11 mouse cellular contexts compared by ENCODE assay signal in genomic region chr13:113640944-113641597, GRCm38 (mm10). TPM values are rescaled to one million over a fixed set of nuclear protein-coding genes. Genes with fewer than 3 reads are reported as not detected.
A peak's percentile ranks its signal among the peaks of the same experiment; 100 is the strongest.
DNase-seq lines count a peak whose midpoint lies in the region; ATAC-seq and TF ChIP-seq lines count a peak whose summit lies in the region.
"Had no signal": no experiment of that assay in that cellular context is flagged by ENCODE, and none has a peak within 500 bp of the region (broad histone marks: within the 10 kb centered on the region; RNA-seq: fewer than 3 reads in every experiment).

No protein-coding gene starts in this region.

- no peak overlapping the region for H3K9ac ChIP-seq in forebrain, embryonic 13.5 days
- H3K9ac ChIP-seq in forebrain, embryonic 12.5 days = no peak overlapping the region
- H3K9ac ChIP-seq in MEL (ENCODE audit: control insufficient read depth, low read depth, low read length, poor library complexity, severe bottlenecking) = no peak overlapping the region
- H3K9ac ChIP-seq in midbrain, embryonic 12.5 days (replicated peaks) = no peak overlapping the region
- H3K9ac ChIP-seq: heart, embryonic 15.5 days had no signal

- TF ChIP-seq RAD21 in MEL (IDR thresholded peaks at IDR 0.05; ENCODE audit: low read depth, low read length) = peak; percentile 7; the same call in 1 of the 2 replicates

- no peaks in the 10 kb centered on the region for H3K36me3 ChIP-seq in forebrain, embryonic 13.5 days (ENCODE audit: poor library complexity, severe bottlenecking)
- no peaks in the 10 kb centered on the region for H3K36me3 ChIP-seq in forebrain, embryonic 12.5 days (replicated peaks)
- no peaks in the 10 kb centered on the region for H3K36me3 ChIP-seq in MEL (ENCODE audit: control insufficient read depth in 1 of 2, insufficient read depth in 2 of 2, low read length in 2 of 2)
- H3K36me3 ChIP-seq in midbrain, embryonic 12.5 days = no peaks in the 10 kb centered on the region
- H3K36me3 ChIP-seq: heart, embryonic 15.5 days had no signal

- no peaks in the 10 kb centered on the region for H3K27me3 ChIP-seq in forebrain, embryonic 13.5 days
- H3K27me3 ChIP-seq in forebrain, embryonic 12.5 days = no peaks in the 10 kb centered on the region
- no peaks in the 10 kb centered on the region for H3K27me3 ChIP-seq in MEL (ENCODE audit: control insufficient read depth in 1 of 2, insufficient read depth in 2 of 2, low read length in 2 of 2)
- 0 out of 2 replicates have a peak, but pooled peaks cover 4% of the 10 kb centered on the region for H3K27me3 ChIP-seq in midbrain, embryonic 12.5 days
- H3K27me3 ChIP-seq: heart, embryonic 15.5 days had no signal

- H3K9me3 ChIP-seq in forebrain, embryonic 13.5 days (replicated peaks) = no peaks in the 10 kb centered on the region
- no peaks in the 10 kb centered on the region for H3K9me3 ChIP-seq in forebrain, embryonic 12.5 days
- H3K9me3 ChIP-seq in MEL (replicated peaks; ENCODE audit: insufficient read depth, low read length) = no peaks in the 10 kb centered on the region
- no peaks in the 10 kb centered on the region for H3K9me3 ChIP-seq in midbrain, embryonic 12.5 days
- H3K9me3 ChIP-seq: heart, embryonic 15.5 days had no signal

- H3K4me1 ChIP-seq in forebrain, embryonic 13.5 days = 0 out of 2 replicates have a peak, but pooled peaks cover 2% of the 10 kb centered on the region
- 0 out of 2 replicates have a peak, but pooled peaks cover 4% of the 10 kb centered on the region for H3K4me1 ChIP-seq in forebrain, embryonic 12.5 days
- H3K4me1 ChIP-seq in MEL (ENCODE audit: control insufficient read depth in 1 of 2, insufficient read depth in 2 of 2, low read length in 2 of 2) = peaks cover 0 to 4% of the 10 kb centered on the region in 2 experiments; a peak in 1 of 4 replicates
- H3K4me1 ChIP-seq in midbrain, embryonic 12.5 days = no peaks in the 10 kb centered on the region
- H3K4me1 ChIP-seq: heart, embryonic 15.5 days had no signal

- intact Hi-C loops in left cerebral cortex, adult 2 months (cut with DNase I) = no loop called here

- H3K4me3 ChIP-seq in forebrain, embryonic 13.5 days = no peak overlapping the region
- H3K4me3 ChIP-seq in forebrain, embryonic 12.5 days (replicated peaks) = no peak overlapping the region
- no peak overlapping the region for H3K4me3 ChIP-seq in left cerebral cortex, adult 2 months
- H3K4me3 ChIP-seq in MEL (ENCODE audit: control insufficient read depth in 1 of 2, insufficient read depth in 1 of 2, low read depth in 2 of 2, low read length in 2 of 2) = no peak overlapping the region
- no peak overlapping the region for H3K4me3 ChIP-seq in midbrain, embryonic 12.5 days
- H3K4me3 ChIP-seq: erythroblast, embryonic 14.5 days; heart, embryonic 15.5 days had no signal

- peak; percentile 55 for TF ChIP-seq CTCF in left cerebral cortex, adult 2 months (IDR thresholded peaks at IDR 0.05)
- TF ChIP-seq CTCF in MEL (IDR thresholded peaks at IDR 0.05 in 2 of 3, conservative IDR thresholded peaks at IDR 0.05 in 1 of 3; ENCODE audit: control insufficient read depth in 1 of 3, insufficient read depth in 1 of 3, low read depth in 2 of 3, low read length in 3 of 3, poor library complexity in 1 of 3, severe bottlenecking in 1 of 3) = peak in 2 of 3 experiments; percentile 13 to 35; a peak in 3 of 6 replicates

- peak; percentile 34; the same call in 1 of the 2 replicates for ATAC-seq in forebrain, embryonic 13.5 days
- no peak for ATAC-seq in forebrain, embryonic 12.5 days (ENCODE audit: low FRiP score)
- ATAC-seq in midbrain, embryonic 12.5 days (ENCODE audit: low FRiP score, low read depth) = peak; percentile 29; the same call in 1 of the 2 replicates

- TF ChIP-seq POLR2A in MEL (IDR thresholded peaks at IDR 0.05; ENCODE audit: control insufficient read depth in 1 of 2, insufficient read depth in 1 of 2, low read depth in 1 of 2, low read length in 2 of 2, poor library complexity in 1 of 2) = no peak

- DNase-seq in left cerebral cortex, adult 2 months (ENCODE audit: extremely low spot score in 1 of 2, low spot score in 2 of 2) = no peak
- no peak for DNase-seq in left cerebral cortex, adult 9 months (ENCODE audit: low spot score in 2 of 2)
- no peak for DNase-seq in MEL (ENCODE audit: low read depth, low spot score)
- no peak for DNase-seq in layer of hippocampus, postnatal 36 days
- no peak for DNase-seq in layer of hippocampus, adult 11-12 months (ENCODE audit: low spot score)
- DNase-seq: spleen, adult 18-20 months had no signal

- TF ChIP-seq EP300 in MEL (IDR thresholded peaks at IDR 0.05; ENCODE audit: low read depth in 1 of 2, low read length in 2 of 2) = no peak

- WGBS in forebrain, embryonic 13.5 days = 60% methylated on average over 11 of the region's 11 CpGs
- 63% methylated on average over 11 of the region's 11 CpGs for WGBS in forebrain, embryonic 12.5 days
- 69% methylated on average over 11 of the region's 11 CpGs for WGBS in midbrain, embryonic 12.5 days

- H3K4me2 ChIP-seq in forebrain, embryonic 13.5 days = no peak overlapping the region
- no peak overlapping the region for H3K4me2 ChIP-seq in forebrain, embryonic 12.5 days
- H3K4me2 ChIP-seq in midbrain, embryonic 12.5 days (replicated peaks) = no peak overlapping the region
- H3K4me2 ChIP-seq: heart, embryonic 15.5 days had no signal

- no peak overlapping the region for H3K27ac ChIP-seq in forebrain, embryonic 13.5 days
- H3K27ac ChIP-seq in forebrain, embryonic 12.5 days = no peak overlapping the region
- no peak overlapping the region for H3K27ac ChIP-seq in left cerebral cortex, adult 2 months
- H3K27ac ChIP-seq in MEL (ENCODE audit: control insufficient read depth, low read depth, low read length) = no peak overlapping the region
- H3K27ac ChIP-seq in midbrain, embryonic 12.5 days (replicated peaks) = no peak overlapping the region
- H3K27ac ChIP-seq: heart, embryonic 15.5 days had no signal

- H3K79me2 ChIP-seq in MEL (ENCODE audit: control insufficient read depth, insufficient read depth, low read length, poor library complexity) = no peaks in the 10 kb centered on the region

TF ChIP-seq in MEL, 35 proteins besides CTCF, POLR2A, EP300 and RAD21:
- TF ChIP-seq USF2 (IDR thresholded peaks at IDR 0.05; ENCODE audit: borderline replicate concordance in 1 of 2, insufficient read depth in 1 of 2, low read depth in 1 of 2, low read length in 2 of 2) = no peak
- no peak for TF ChIP-seq ETS1 (IDR thresholded peaks at IDR 0.05; ENCODE audit: low read depth, low read length)
- TF ChIP-seq ZKSCAN1 (IDR thresholded peaks at IDR 0.05; ENCODE audit: low read depth, low read length) = no peak
- no peak for TF ChIP-seq SMC3 (IDR thresholded peaks at IDR 0.05; ENCODE audit: low read depth, low read length)
- TF ChIP-seq TAL1 (IDR thresholded peaks at IDR 0.05; ENCODE audit: low read length) = no peak
- no peak for TF ChIP-seq GATA1 (IDR thresholded peaks at IDR 0.05; ENCODE audit: low read depth, low read length)
- TF ChIP-seq KAT2A (conservative IDR thresholded peaks at IDR 0.05; ENCODE audit: low read depth, low read length) = no peak
- TF ChIP-seq MEF2A (IDR thresholded peaks at IDR 0.05; ENCODE audit: extremely low read depth, insufficient replicate concordance, low read depth, low read length, poor library complexity, severe bottlenecking) = no peak
- no peak for TF ChIP-seq POLR2AphosphoS2 (IDR thresholded peaks at IDR 0.05; ENCODE audit: low read length)
- no peak for TF ChIP-seq ZMIZ1 (IDR thresholded peaks at IDR 0.05; ENCODE audit: low read depth, low read length)
- TF ChIP-seq MYC (IDR thresholded peaks at IDR 0.05; ENCODE audit: low read depth, low read length) = no peak
TF ChIP-seq in MEL: peak in this region for 0.

RNA-seq across cellular contexts. Expression of gene Hspb3, which starts 22.4 kb away (rescaled TPM):
- not detected in 2 replicates for polyA plus RNA-seq in forebrain, embryonic 13.5 days (2015; fragmentation: Nextera tagmentation; extraction: Ambion mirVana)
- 0.42 TPM in 1 of 2 replicates, not detected in the other for polyA plus RNA-seq in forebrain, embryonic 12.5 days (2016; fragmentation: Nextera tagmentation; extraction: Ambion mirVana)
- 1 to 10 TPM; 6.6 to 8.1 TPM for total RNA-seq in left cerebral cortex, adult 2 months (2021)
- total RNA-seq in MEL (2012; rRNA removed) = not detected in 2 replicates
- polyA plus RNA-seq in MEL (2012; ENCODE audit: insufficient read depth in 1 of 2, insufficient read length in 2 of 2, low read depth in 1 of 2, low replicate concordance in 2 of 2, missing spikeins in 1 of 2) = not detected
- 0.31 TPM in 1 of 2 replicates, not detected in the other for polyA plus RNA-seq in midbrain, embryonic 12.5 days (2016; fragmentation: Nextera tagmentation; extraction: Ambion mirVana)
- 1 to 10 TPM in 1 of 2 experiments, under 1 TPM in 1; 0.62 to 1.0 TPM for total RNA-seq in layer of hippocampus, postnatal 36 days (2021)
- polyA plus RNA-seq: erythroblast, embryonic 14.5 days had no signal

RNA-seq across cellular contexts. Expression of gene Snx18, which starts 22.7 kb away (rescaled TPM):
- polyA plus RNA-seq in forebrain, embryonic 13.5 days (2015; fragmentation: Nextera tagmentation; extraction: Ambion mirVana) = 7.6 and 8.3 TPM in 2 replicates
- polyA plus RNA-seq in forebrain, embryonic 12.5 days (2016; fragmentation: Nextera tagmentation; extraction: Ambion mirVana) = 15.3 and 18.2 TPM in 2 replicates
- 10 to 100 TPM; 22.6 to 22.8 TPM for total RNA-seq in left cerebral cortex, adult 2 months (2021)
- 8.0 and 8.7 TPM in 2 replicates for total RNA-seq in MEL (2012; rRNA removed)
- 1 to 10 TPM in 1 of 2 experiments, not detected in 1; 7.7 TPM for polyA plus RNA-seq in MEL (2012; ENCODE audit: insufficient read depth in 1 of 2, insufficient read length in 2 of 2, low read depth in 1 of 2, low replicate concordance in 2 of 2, missing spikeins in 1 of 2)
- polyA plus RNA-seq in midbrain, embryonic 12.5 days (2016; fragmentation: Nextera tagmentation; extraction: Ambion mirVana) = 20.8 and 21.8 TPM in 2 replicates
- total RNA-seq in layer of hippocampus, postnatal 36 days (2021) = 10 to 100 TPM; 21.6 to 22.7 TPM
